Mouse (Mus musculus): ENCODE measurements at regions not wholly inside any gene's neighbourhood (a gene's known extent, or its start where the extent isn't known, plus 50 kb on each side); places are given as distances from the start of the nearest gene placed in this dataset.

- DNase-seq (ENCODE audit: low read depth, low spot score): peak; percentile 98
These were observed 86.9 kb downstream of the Bdh1 start for GRCm38 (mm10) chr16:31508981-31509380.

- DNase-seq (ENCODE audit: low read depth, low spot score): no peak
These were observed 88.0 kb downstream of the Bdh1 start for GRCm38 (mm10) chr16:31510097-31510496.

GRCm38 (mm10) chr16:31518816-31519215, 96.7 kb downstream of the Bdh1 start:
- DNase-seq (ENCODE audit: low read depth, low spot score): peak; percentile 53

- no peak for DNase-seq (ENCODE audit: low read depth, low spot score)
These were observed 98.0 kb downstream of the Bdh1 start for GRCm38 (mm10) chr16:31520081-31520480.

GRCm38 (mm10) chr16:31521786-31522185, 99.7 kb downstream of the Bdh1 start:
- no peak for DNase-seq (ENCODE audit: low read depth, low spot score)

- no peak for DNase-seq (ENCODE audit: low read depth, low spot score)
These were observed 104.7 kb downstream of the Bdh1 start for GRCm38 (mm10) chr16:31526711-31527344.

GRCm38 (mm10) chr16:31528596-31529283, 106.7 kb downstream of the Bdh1 start:
- DNase-seq (ENCODE audit: low read depth, low spot score): no peak

GRCm38 (mm10) chr16:31529284-31529958, 107.3 kb downstream of the Bdh1 start:
- no peak for DNase-seq (ENCODE audit: low read depth, low spot score)

GRCm38 (mm10) chr16:31530090-31530489, 108.0 kb downstream of the Bdh1 start:
- no peak for DNase-seq (ENCODE audit: low read depth, low spot score)

- no peak for DNase-seq (ENCODE audit: low read depth, low spot score)
These were observed 111.2 kb downstream of the Bdh1 start for GRCm38 (mm10) chr16:31533196-31533777.

GRCm38 (mm10) chr16:31534923-31535523, 112.9 kb downstream of the Bdh1 start:
- no peak for DNase-seq (ENCODE audit: low read depth, low spot score)

- no peak for DNase-seq (ENCODE audit: low read depth, low spot score)
These were observed 114.2 kb downstream of the Bdh1 start for GRCm38 (mm10) chr16:31536328-31536727.

- DNase-seq (ENCODE audit: low read depth, low spot score): no peak
These were observed 116.5 kb downstream of the Bdh1 start for GRCm38 (mm10) chr16:31538606-31539005.

GRCm38 (mm10) chr16:31543499-31544170, 119.6 kb upstream of the Dlg1 start:
- DNase-seq (ENCODE audit: low read depth, low spot score): no peak

- peak; percentile 66 for DNase-seq (ENCODE audit: low read depth, low spot score)
These were observed 117.0 kb upstream of the Dlg1 start for GRCm38 (mm10) chr16:31546062-31546827.

GRCm38 (mm10) chr16:31546828-31547224, 116.4 kb upstream of the Dlg1 start:
- peak; percentile 51 for DNase-seq (ENCODE audit: low read depth, low spot score)

GRCm38 (mm10) chr16:31547391-31547790, 115.9 kb upstream of the Dlg1 start:
- no peak for DNase-seq (ENCODE audit: low read depth, low spot score)

- no peak for DNase-seq (ENCODE audit: low read depth, low spot score)
These were observed 113.3 kb upstream of the Dlg1 start for GRCm38 (mm10) chr16:31549975-31550374.

GRCm38 (mm10) chr16:31550539-31550938, 112.7 kb upstream of the Dlg1 start:
- peak; percentile 45 for DNase-seq (ENCODE audit: low read depth, low spot score)

GRCm38 (mm10) chr16:31551416-31552151, 111.7 kb upstream of the Dlg1 start:
- DNase-seq (ENCODE audit: low read depth, low spot score): peak; percentile 32
